Mouse (Mus musculus): ENCODE results near the gene Olfr620.

GRCm38 (mm10) chr7:103644070-103644469 lies 31.7 kb upstream of the Olfr620 start:
- TF ChIP-seq CTCF (conservative IDR thresholded peaks at IDR 0.05; ENCODE audit: insufficient read depth, insufficient read length, low read depth, low read length) (no peak), POLR2A (IDR thresholded peaks at IDR 0.05; ENCODE audit: low read depth, low read length) (no peak)

Data from kidney, adult 2 months (tissue).